Mouse (Mus musculus) urinary bladder, postnatal 14 days (tissue): ENCODE data around the gene Cdh1.

Experiments
- DNase-seq: peaks from one replicate; pipeline ENCODE4 v3.0.0; 2021; ENCODE audit warnings: low spot score

The Cdh1 gene

GRCm38 (mm10) chr8:106672786-106673185 is 69.6 kb downstream of the Cdh1 start:
- DNase-seq = no peak

GRCm38 (mm10) chr8:106674318-106674717 is 71.2 kb downstream of the Cdh1 start:
- no peak for DNase-seq

DNA sequence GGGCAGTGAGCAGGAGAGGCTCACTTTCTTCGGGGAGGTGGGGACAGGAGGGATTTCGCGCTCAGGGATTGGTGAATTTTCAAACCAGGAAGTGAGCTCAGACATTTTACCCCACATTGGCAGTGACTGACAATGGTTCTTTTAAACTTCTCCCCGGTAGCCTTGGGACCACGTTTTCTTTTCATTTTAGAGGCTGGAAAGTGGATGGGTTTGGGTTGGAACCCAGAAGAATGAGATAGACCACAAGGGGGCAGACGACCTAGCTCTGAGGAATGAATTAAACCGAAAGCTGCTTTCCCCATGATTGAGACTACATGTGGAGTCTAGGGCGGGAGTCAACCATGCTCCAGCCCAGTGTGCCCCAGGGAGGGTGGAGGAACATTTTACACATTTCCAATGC is 71.7 kb downstream of the Cdh1 start:
- DNase-seq = no peak

- peak; percentile 92 for DNase-seq
Observed at GRCm38 (mm10) chr8:106682971-106683668, 80.0 kb downstream of the Cdh1 start, which contains the start of gene Tango6. Gene Tango6 (plus strand): TSS chr8:106683068.

DNA sequence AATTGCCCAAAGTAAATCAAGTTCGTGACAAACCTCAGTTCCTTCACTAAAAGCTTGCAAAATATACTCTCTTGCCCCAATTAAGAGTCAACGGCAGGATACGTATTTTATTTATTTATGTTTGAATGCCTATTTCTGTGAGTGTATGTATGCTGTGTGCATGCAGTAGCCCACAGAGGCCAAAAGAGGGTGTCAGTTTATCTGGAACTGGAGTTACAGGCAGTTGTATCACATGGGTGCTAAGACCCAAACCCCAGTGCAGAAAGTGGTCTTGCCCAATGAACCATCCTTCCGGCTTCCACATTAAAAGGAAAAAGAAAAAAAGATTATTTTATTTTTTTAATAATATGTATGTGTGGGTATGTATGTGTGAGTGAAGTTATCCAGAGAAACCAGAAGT is 81.2 kb downstream of the Cdh1 start:
- DNase-seq = no peak

DNA sequence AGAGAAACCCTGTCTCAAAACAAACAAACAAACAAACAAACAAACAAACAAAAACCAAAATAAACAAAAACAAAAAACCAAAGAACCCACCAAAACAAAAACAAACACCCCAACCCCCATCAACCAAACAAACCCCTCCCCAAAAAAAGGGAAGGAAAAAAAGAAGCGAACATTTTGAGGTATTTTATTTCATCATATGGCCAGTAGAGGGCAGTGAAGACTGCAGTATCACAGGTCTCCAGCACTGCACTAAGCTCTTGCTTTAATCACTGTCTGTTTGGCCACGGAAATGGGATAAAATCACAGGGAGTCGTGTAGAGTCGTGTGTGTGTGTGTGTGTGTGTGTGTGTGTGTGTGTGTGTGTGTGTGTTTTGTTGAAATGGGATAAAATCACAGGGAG is 84.3 kb downstream of the Cdh1 start:
- DNase-seq = no peak

- DNase-seq = no peak
Observed at GRCm38 (mm10) chr8:106697748-106698248, 94.6 kb downstream of the Cdh1 start.

- DNase-seq = peak; percentile 69
Observed at GRCm38 (mm10) chr8:106699588-106699987, 96.4 kb downstream of the Cdh1 start.

DNA sequence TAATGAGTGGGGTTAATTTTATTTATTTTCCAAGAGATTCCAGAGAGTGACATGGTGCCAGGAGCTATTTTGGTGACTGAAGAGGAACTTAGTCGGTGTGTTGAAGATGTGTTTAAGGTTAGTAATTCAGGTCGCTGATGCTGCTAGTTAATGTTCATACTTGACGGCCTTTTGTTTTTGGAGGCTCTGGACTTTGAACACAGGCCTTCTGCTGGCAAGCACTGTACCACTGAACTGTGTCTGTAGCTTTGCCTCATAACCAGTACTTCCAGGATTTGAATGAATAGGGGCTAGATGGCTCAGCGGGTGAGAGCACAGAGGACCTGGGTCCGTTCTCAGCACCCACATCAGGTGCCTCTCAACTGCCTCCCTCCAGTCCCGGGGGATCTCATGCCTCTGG is 97.0 kb downstream of the Cdh1 start:
- DNase-seq = no peak

DNA sequence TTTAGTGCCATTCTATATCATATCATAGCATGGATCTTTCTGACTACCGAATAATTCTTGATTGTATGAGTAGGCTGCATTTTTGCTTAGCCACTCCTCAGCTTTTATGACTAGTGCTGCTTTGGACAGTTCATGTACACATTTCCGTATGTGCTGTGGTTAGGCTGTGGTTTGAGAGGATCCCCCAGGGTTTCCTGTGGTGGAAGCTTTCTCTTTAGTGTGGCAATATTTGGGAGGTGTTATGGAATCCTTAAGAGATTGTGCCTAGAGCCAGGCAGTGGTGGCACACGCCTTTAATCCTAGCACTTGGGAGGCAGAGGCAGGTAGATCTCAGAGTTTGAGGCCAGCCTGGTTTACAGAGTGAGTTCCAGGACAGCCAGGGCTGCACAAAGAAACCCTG is 98.2 kb downstream of the Cdh1 start:
- DNase-seq = no peak

DNA sequence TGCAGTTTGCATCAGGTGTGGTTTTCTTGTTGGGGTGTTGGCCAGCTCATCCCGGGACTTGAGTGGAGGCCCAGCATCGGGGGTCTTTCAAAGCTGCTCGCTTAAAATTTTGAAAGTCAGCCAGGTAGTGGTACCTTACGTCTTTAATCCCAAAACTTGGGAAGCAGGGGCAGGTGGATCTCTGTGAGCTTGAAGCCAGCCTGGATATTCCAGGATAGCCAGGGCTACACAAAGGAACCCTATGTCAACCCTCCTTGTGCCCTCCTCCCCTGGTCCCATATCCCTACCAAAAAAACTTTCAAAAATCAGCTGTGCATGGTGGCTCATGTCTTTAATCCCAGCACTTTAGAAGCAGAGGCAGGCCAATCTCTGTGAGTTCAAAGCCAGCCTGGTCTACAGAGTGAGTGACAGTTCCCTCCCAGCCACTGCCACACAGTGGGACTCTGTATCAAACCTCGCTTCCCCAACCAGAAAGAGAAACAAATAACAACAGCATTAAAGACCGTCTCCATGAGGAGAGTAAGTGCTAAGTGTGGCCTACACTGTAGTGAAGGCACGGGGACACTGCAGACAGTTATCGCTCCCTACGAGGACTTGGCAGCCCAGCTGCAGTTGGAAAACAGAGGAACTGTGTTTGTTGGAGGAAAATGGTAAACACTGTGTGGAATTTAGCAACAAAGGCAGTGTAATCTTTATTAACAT is 101.2 kb downstream of the Cdh1 start:
- DNase-seq = no peak

DNA sequence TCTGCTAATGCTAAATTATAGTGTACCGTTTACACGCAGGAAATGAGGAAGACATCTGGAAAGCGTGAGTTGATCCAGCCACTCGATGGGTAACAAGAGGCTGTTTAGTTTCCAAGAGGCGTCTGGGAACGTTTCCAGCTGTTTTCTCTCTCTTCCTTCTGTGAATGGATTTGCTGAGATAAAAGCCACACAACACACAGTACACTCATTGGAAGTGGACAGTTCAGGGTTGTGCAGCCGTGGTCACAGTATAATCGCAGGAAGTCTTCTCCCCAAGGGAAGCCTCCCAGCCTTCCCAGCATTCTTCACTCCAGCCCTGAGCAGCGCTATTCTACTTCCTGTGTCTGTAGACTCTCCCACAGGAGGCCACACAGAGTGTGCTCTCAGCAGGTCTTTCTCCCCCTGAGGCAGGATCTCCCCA is 101.8 kb downstream of the Cdh1 start:
- DNase-seq = peak; percentile 54

GRCm38 (mm10) chr8:106706194-106706593 is 103.0 kb downstream of the Cdh1 start:
- DNase-seq = no peak

DNA sequence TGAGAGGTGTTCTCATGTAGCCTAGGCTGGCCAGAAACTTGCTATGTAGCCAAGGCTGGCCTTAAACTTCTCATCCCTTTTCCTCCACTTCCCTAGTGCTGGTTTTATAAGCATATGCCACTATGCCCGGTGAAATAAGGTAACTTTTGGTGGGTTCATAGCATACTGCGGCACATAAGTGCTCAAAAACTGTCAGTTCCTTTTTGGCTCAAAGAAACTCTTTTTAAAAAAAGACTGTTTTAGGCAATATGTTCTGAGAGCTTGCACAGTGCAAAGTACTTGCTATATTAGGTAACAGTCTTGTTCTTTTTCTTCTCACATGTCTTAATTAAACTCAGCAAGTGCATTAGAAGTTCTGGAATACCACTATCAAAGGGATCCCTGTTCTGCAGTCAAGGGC is 106.9 kb downstream of the Cdh1 start:
- no peak for DNase-seq

DNA sequence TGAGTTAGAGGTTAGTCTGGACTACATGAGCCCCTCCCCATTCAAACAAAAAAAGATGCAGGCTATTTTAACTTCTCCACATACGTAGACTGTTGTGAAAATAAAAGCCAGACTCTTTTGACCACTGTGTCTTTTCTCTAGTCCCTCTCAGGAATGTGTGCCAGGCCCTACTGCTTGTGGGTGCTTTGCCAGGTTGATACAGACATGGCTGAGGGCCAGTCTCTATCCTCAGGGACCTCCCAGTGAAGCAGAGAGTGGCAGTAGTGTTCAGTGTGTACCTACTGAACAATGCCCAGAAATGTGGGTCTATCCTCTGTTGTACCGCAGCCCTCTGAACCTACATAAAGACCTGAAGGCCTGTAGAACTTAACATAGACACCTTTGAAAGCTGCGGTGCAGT is 109.3 kb downstream of the Cdh1 start:
- DNase-seq = no peak

DNA sequence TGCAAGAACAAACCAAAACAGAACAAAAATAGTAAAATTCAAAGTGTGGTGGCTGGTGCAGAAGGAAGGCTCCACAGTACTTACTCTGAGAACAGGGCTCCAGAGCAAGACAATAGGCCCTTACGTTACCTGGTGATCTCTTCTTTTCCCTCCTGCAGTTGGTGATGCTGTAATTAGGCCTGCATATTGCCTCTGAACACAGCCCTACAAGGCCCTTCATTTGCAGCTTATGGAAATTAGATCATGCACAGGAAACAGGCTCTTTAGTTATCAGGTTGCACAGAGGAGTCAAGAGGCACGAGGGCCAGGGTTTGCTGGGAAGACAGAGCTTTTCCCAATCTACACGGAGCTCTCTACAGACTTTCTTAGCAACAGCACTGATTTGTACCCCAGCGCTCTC is 111.1 kb downstream of the Cdh1 start:
- DNase-seq = no peak

DNA sequence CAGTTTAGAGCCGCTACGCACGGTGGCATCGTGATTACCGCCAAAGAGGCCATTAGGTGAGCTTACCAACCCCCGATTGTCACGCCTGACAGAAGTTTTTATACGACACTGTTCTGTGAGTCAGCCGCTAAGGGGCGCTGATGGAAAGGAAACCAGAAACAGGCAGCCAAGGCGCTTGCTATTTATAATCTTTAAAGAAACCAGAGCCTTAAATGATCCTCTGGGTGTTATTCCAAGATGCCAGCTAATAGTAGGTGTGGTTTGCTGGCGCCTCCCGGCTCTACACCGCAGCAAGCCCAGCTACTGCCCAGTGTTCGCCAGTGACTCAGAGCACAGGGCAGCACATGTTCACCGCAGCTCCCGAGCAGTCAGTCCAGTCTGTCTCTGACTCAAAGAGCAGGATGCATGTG is 114.9 kb downstream of the Cdh1 start:
- DNase-seq = peak; percentile 88
